Mouse (Mus musculus) kidney, adult 11 months (tissue): Measurements from ENCODE around the gene Cldn19.

ENCODE experiments used
- DNase-seq: peaks from one replicate; pipeline ENCODE4 v3.0.0; 2022

Gene Cldn19

GRCm38 (mm10) chr4:119255351-119255750 is at the start of gene Cldn19:
TSS of gene Cldn19 (plus strand) at chr4:119255414.
- no peak for DNase-seq

DNA sequence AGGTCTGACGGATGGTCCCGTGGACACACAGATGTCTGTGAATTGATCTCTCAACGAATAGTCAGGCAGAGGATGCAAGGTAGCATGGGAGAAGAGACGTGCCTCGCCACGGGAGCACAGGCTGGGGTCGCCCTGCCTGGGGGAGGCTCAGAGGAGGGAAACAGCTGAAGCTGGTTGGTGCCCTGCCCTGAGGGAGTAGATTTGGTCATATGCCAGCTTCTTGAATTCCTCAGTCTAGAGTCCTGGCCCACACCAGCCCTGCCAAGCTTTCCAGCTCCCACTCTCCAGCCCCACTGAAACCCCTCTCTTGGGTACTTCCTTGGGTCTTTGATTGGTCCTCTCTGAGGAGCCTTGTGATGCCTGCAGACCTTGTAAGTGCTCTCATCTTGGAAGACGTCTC is 38.5 kb upstream of the Cldn19 start:
- no peak for DNase-seq

- DNase-seq, result no peak
These were observed 37.0 kb upstream of the Cldn19 start, which contains the start of gene Tmem269 for GRCm38 (mm10) chr4:119218169-119218568. TSS of gene Tmem269 (minus strand) at chr4:119218217.

GRCm38 (mm10) chr4:119223696-119224095 is 31.5 kb upstream of the Cldn19 start:
- peak; percentile 40 for DNase-seq

GRCm38 (mm10) chr4:119224534-119224933 is 30.7 kb upstream of the Cldn19 start:
- no peak for DNase-seq

GRCm38 (mm10) chr4:119225719-119226118 is 29.5 kb upstream of the Cldn19 start:
- DNase-seq, result no peak

DNA sequence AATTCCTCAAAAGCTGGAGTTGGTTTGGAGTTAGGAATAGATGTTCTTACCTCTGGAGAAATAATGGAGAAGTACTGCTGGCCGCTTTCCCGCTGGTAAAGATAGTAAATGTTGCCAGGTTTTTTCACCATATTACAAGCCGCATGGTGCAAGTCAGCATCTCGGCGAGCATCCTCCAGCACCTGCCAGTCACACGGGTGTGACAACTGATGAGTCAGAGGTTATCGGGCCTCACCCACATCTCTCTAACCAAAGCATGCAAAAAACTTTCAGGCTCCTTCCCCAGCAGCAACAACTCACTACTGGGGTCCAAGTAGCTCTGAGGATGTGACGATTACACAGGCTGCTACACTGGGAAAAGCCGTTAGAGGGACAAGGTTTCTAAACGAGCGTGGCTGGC is 28.5 kb upstream of the Cldn19 start:
- DNase-seq, result no peak

GRCm38 (mm10) chr4:119232410-119233255 is 22.6 kb upstream of the Cldn19 start, which contains the start of the genes AU022252 and P3h1:
TSS of gene AU022252 (minus strand) at chr4:119232712.
TSS of gene P3h1 (plus strand) at chr4:119232915.
- DNase-seq, result peak; percentile 99

DNA sequence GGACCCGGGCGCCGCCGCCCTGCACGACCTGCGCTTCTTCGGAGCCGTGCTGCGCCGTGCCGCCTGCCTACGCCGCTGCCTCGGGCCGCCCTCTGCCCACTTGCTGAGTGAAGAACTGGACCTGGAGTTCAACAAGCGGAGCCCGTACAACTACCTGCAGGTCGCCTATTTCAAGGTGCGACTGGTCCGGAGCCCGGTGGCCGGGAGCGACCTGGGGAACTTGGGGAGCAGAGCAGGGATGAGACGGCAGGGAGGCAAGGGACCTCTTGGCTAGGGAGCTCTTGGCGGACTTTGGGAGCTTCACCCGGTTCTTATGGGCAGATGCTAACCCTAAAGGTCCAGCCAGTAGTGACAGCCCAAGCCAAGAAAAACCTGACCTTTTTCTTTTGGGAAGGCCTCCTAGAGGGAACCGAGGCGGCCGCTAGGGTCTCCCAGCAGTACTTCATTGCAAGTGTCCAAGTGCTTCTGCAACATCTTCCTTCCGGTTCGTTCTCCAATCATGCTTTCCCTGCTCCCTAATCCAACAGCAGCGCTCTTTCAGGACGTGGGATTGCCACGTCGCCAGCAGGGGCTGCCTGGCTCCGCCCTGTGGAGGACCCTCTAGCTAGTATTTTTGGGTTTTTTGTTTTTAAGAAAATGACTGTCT is 21.8 kb upstream of the Cldn19 start:
- DNase-seq, result peak; percentile 40

- DNase-seq, result no peak
These were observed 20.9 kb upstream of the Cldn19 start for GRCm38 (mm10) chr4:119234348-119234747.

- DNase-seq, result no peak
These were observed 16.6 kb upstream of the Cldn19 start for GRCm38 (mm10) chr4:119238661-119239060.

DNA sequence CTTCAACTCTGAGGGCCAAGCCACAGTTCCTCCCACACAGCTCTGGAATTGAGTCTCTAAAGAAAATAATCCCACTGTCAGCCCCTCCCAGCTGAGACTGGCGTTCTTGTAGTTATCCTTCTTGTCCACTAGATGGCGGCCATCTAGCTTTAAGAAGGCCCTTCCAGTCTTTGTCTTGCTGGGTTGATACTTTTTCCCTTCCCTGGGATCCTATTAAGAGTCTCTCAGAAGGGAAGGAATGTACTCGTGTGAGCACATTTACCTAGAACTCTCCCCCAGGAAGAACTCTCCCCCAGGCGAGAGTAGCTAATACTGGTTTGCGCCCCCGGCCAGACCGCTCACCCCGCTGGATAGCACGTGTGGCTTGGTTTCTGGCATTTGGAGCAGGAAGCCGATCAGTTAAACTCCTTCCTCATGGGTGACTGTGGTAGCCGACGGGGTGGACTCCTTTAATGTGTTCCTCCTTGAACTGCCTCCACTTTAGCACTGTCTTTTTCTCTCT is 16.0 kb upstream of the Cldn19 start:
- no peak for DNase-seq

- DNase-seq, result no peak
These were observed 13.6 kb upstream of the Cldn19 start for GRCm38 (mm10) chr4:119241664-119242063.

DNA sequence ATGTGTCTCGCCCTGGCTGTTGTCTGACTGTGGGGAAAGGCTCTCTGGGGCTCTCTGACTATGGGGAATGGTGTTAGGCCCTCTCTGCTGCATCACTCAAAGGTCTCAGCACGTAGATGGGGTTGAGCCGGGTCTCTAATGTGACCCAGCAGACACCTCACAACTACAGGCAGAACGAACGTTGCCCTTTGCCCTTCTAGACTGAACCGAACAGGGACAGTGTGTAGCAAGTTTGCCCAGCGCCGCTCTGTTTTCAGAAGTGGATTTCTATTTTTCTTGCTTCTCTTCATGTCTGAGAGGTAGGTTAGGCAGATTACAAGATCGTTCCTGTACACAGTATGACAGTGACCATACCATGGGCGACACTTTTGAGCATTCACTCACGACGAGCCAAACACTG is 12.6 kb upstream of the Cldn19 start:
- DNase-seq, result no peak

- DNase-seq, result no peak
These were observed 10.6 kb upstream of the Cldn19 start for GRCm38 (mm10) chr4:119244468-119245240.

- DNase-seq, result peak; percentile 49
These were observed 9.7 kb upstream of the Cldn19 start for GRCm38 (mm10) chr4:119245556-119245955.

GRCm38 (mm10) chr4:119245961-119246360 is 9.3 kb upstream of the Cldn19 start:
- no peak for DNase-seq

GRCm38 (mm10) chr4:119246688-119247225 is 8.5 kb upstream of the Cldn19 start:
- DNase-seq, result no peak

DNA sequence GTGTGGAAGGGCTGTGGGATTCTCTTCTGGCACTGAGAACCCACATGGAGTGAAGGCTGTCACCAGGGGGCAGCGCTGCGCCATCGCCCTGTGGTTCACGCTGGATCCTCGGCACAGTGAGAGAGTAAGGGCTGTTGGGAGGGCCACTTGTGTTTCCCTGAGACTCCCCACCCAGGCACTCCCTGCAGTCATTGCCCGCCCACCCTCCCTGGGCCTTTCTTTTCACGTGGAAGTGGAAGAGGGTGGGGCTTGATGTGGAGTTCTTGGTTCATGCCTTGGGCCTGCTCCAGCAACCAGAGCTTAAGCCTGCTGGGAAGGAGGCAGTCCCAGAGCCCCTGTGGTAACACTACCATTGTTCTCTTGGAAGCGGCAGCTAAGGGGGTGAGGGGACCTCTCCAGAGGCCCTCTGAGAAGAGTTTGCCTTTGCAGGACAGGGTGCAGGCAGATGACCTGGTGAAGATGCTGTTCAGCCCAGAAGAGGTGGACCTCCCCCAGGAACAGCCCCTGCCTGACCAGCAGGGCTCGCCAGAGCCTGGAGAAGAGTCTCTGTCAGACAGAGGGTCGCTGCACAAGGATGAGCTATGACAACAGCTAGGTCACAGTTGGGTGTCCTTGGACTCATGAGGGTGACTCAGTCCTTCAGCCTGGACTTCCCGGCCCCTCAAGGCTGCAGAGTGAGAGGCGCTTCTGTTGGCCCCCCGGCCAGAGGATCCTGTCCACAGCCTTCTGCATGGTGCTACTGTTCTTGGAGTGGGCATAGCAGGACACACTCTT is 7.6 kb upstream of the Cldn19 start:
- peak; percentile 67 for DNase-seq

- no peak for DNase-seq
These were observed 6.7 kb upstream of the Cldn19 start for GRCm38 (mm10) chr4:119248407-119248965.

DNA sequence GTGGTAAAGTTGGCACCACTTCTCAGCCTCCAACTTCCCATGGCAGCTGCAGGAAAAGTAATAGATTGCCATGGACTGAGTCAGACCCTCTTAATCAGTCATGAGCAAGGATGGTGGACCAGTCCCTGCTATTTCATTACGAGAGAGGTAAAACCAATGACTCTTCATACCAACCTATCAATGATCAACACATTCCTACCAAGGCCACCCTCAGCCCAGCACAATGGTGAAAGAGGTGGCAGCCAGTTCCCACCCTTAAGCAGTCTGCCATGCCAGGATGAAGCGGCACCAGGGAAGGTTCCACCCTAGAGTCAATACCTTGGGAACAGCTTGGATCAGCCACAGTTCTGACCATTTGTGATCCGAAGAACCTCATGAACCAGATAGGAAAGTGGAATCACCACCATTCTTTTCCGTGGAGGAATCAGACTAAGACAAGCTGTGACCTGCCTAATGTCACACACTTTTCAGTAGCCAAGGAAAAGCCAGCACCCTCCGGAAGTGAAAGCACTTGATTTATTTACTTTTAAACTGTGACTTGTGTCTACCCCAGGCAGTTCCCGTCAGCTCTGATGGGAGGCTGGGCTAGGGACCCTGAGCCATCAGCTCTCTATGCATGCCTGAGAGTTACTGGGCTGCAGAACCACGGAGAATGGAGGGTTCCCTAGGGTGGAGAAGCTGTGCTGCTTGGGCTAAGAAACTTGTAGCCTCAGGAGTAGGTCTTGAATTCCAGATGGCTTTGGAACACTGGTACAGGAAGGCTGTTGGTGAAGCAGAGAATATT is 3.0 kb upstream of the Cldn19 start:
- peak; percentile 55 for DNase-seq
